Mouse (Mus musculus): ENCODE results near the gene Gpc2.

DNA sequence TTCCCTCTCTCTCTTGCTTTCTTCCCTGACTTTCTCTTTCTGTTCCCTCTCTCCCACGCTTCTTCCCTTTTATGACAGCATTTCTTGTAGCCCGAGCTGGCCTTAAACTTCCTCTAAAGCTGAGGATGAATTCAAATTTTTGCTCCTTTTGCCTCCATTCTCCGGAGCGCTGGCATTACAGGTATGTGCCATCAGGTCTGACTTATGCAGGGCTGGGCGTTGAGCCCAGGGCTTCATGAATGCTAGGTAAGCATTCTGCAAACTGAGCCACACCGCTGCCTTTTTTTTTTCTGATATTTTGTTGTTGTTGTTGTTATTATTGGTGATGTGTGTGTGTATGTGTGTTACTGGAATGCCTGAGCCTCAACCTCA is 15.6 kb downstream of the Gpc2 start:
- TF ChIP-seq POLR2A (IDR thresholded peaks at IDR 0.05; ENCODE audit: borderline replicate concordance, low read depth, low read length) (no peak), CTCF (IDR thresholded peaks at IDR 0.05; ENCODE audit: low read depth, low read length) (no peak)

All from bone marrow macrophage, adult 2 months (primary cell).